Mouse (Mus musculus) layer of hippocampus, adult 11-12 months (tissue): ENCODE results near the gene Trim67.
A peak's percentile ranks its signal among the peaks of the same experiment; 100 is the strongest.

Experiments used
- DNase-seq: peaks from one replicate; pipeline ENCODE4 v3.0.0; 2022; ENCODE audit warnings: low spot score

Trim67 gene

GRCm38 (mm10) chr8:124792708-124793107 is at the start of gene Trim67:
Gene Trim67, plus strand, starts transcription at chr8:124793092.
- DNase-seq, result no peak

DNA sequence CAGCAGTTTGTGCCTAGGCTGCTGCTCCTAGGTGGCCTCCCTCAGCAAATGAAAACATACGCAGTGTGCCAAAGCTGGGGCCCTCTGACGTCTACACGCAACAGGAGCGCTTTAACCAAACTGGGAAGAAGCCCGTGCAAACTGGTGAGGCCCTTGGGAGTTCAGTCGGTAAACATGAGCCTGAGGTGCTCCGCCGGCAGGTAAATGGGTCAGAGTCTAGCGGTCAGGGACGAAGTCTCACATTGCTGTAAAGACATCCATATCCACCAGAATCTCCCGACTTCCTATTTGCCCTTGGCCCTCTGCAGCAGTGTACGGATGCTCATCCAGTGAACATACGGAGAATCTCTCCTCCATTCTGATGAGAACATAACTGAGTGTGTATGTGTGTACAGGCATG is 46.2 kb upstream of the Trim67 start:
- DNase-seq, result no peak

GRCm38 (mm10) chr8:124751191-124751590 is 41.7 kb upstream of the Trim67 start:
- no peak for DNase-seq

- DNase-seq, result no peak
Observed at GRCm38 (mm10) chr8:124751709-124752173, 41.2 kb upstream of the Trim67 start, which contains the start of gene Fam89a. Gene Fam89a, minus strand, starts transcription at chr8:124751832.

DNA sequence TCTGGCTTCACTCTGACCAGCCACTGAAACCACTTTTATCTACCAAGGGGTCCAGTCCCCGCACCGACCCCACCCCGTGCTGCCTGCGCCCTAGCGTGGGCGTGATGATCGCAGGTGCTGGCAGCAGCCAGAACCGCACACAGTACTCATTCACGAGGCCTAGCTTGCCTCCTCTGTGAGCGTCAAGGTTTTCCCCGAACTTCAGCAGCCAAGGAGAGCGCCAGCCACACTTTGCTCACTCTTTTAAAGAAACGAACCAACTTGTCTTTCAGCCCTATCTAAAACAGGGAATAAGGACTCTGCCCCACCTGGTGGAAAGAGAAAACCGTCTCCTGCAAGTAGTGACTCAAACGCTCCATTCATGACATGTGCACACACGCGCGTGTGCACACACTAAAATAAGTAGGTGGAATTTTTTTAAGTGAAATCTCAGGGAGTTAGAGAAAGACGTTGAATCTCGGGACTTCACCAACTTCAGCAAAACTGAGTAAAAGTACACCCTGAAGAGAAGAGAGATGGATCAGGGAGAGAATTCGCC is 40.5 kb upstream of the Trim67 start:
- no peak for DNase-seq

GRCm38 (mm10) chr8:124754101-124754791 is 38.6 kb upstream of the Trim67 start:
- DNase-seq, result peak; percentile 27

DNA sequence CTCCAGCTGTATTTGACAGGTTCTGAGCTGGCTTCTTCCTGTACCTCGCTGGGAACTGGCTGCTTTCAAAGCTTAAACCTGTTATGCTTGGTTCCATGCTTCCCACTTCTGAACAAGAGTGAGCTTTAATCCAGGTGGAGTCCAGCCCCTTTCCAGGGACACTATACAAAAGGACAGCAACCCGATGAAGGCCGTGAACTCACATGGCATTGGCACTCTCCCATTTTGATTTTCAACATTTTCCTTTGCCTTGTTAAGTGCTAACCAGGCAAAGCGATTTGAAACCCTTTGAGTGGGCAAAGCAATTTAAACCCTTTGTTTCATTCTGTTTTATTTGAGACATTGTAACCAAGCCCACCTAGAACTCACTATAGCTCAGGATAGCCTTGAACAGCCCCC is 38.1 kb upstream of the Trim67 start:
- no peak for DNase-seq

DNA sequence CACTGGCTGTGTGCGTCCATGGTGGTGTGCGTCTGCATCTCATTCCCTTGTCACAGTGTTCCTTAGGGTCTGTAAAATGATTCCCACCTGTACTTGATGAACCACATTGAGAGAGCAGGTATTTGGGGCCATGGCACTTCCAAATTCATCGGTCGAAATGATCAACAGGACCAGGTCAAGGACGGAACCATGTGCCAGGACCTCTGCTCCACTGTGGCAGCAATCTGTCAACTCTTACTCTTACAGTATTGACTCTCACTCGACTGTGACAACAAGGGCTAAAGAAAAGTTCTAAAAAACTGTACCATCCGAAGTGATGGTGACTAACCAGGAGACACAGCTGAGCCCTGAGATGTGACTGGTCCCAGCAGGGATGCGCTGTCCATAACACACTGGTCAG is 37.4 kb upstream of the Trim67 start:
- no peak for DNase-seq

DNA sequence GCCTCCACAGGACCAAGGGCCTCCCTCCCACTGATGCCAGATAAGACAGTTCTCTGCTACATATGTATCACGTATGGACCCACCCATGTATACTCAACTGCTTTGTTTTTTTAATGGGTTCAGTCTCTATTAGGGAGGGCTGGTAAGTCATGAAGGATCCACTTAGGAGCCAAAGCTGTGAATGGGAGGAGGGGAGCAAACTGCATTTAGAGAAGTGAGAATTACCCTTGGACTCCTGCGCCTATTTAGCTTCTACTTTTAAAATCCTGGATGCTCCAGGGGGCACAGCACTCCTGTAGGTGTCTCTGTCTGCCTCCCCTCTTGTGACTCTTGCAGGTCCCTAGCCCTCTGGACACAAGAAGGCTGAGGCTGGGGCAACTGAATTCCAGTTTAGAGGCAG is 36.7 kb upstream of the Trim67 start:
- DNase-seq, result no peak

- no peak for DNase-seq
Observed at GRCm38 (mm10) chr8:124756601-124757000, 36.3 kb upstream of the Trim67 start.

GRCm38 (mm10) chr8:124758544-124758943 is 34.3 kb upstream of the Trim67 start:
- no peak for DNase-seq

GRCm38 (mm10) chr8:124763061-124763460 is 29.8 kb upstream of the Trim67 start:
- DNase-seq, result no peak

DNA sequence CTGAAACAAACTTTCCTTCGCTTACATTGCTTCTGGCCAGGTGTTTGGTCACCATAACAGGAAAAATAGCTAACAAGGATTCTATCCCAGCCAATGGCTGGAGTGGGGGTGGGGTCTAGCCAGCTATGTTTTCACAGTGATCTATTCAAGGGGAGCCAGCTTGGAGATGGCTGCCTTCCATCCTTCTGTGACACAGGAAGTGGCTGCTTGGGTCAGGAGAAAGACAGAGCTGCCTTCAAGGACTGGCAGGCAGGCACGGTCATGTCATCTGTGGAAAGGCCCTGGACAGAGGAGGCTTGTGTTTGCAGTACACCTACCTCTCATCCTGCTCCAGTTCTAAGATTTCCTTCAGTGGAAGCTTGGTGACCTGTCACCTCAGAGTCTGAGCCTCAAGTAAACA is 20.5 kb upstream of the Trim67 start:
- no peak for DNase-seq

DNA sequence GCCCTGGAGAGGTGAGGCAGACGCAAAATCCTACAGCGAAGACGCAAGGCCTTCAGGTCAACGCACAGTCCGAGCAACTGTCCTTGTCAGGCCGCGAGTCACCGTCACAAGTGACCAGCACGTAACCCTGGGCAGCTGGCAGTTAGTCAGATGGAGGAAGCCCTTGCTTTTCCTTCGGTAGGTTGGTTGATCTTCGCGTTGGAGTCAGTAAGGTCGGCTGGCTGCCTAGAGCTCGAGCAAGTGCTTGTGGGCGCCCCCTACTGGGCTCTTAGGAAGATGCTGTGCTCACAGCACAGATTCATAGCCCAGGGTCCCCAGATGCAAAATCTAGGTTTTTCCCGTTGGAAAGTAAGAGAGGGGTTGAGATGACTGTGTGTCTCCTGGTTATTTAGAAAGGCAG is 17.2 kb upstream of the Trim67 start:
- peak; percentile 83 for DNase-seq

GRCm38 (mm10) chr8:124780236-124780635 is 12.7 kb upstream of the Trim67 start:
- peak; percentile 37 for DNase-seq

- DNase-seq, result no peak
Observed at GRCm38 (mm10) chr8:124782431-124782830, 10.5 kb upstream of the Trim67 start.

GRCm38 (mm10) chr8:124783228-124783627 is 9.7 kb upstream of the Trim67 start:
- DNase-seq, result no peak

DNA sequence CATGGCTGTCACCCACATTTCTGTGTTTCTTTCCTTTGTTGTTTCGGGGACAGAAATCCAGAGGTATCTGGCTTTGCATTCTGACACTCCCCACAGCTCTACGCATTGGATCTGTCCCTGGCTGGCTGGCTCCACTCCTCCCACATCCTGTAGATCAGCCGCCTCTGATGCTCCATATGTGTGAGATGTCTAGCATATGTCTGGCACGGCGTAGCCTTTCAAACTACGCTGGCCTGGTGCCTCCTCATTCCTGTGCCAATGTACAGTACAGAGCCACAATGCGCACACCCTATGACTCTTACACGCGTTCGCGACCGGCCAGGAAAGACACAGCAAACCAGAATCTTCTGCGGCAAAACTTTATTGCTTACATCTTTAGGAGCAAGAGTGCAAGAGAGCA is 8.3 kb upstream of the Trim67 start:
- DNase-seq, result no peak

DNA sequence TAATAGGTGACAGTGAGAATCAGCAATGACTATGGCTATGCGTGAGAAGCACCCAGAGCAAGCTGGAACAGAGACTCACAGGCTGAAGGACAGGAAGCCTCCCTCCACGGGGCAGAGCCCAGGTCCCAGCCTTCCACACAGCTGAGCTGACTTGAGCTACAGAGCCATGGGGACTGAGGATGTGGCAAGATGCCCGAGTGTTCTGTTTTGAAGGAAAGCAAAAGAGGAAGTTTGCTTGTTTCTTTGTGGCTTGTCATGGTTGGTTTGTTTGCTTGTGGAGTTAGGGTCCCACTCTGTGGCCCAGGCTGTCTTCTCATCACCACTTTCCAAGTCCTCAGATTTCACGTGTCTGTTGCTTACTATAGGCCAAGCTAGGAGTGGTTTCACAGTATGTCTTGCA is 2.2 kb upstream of the Trim67 start:
- DNase-seq, result no peak

DNA sequence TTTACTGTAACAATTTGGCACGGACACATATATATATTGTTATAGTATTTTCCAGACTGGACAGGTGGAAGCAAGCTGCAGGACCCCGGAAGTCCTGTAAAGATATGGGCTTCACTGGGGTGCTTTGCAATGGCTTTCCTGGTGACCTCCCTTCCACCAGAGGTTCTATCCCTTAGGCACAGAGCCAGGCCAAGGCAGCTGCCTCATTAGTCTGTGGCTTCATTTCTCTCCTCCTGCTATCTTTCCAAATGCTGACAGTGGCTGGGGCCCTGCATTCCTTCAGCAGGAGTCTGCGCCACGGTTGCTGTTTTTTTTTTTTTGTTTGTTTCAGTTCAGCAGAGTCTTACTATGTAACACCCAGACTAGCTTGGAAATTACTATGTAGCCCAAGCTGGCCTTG is 1.1 kb upstream of the Trim67 start:
- no peak for DNase-seq

DNA sequence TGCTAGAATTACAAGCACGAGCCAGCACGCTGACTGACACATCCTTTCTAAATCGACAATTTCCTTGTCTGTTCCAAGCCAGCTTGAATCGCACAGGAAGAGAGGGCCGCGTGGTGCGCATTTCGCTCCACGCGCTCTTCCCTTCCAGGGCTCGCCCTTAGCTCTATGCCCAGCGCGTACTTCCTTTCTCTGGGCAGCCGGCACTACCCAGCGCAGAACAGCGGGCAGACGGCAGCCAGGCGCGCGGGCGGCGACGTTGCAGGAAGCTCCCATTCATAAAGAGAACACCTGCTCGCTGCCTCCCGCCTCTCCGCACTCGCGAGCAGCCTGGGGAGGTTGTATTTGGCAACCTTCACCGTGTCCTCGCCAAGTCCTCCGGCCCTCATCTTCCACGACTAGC is 706 bp upstream of the Trim67 start:
- no peak for DNase-seq

- DNase-seq, result peak; percentile 73
Observed at GRCm38 (mm10) chr8:124793172-124793651, 320 bp downstream of the Trim67 start.

- no peak for DNase-seq
Observed at GRCm38 (mm10) chr8:124793661-124794485, 981 bp downstream of the Trim67 start.
